Mouse (Mus musculus): ENCODE results near the gene Nisch. TPM values are rescaled to one million over a fixed set of nuclear protein-coding genes. Genes with fewer than 3 reads are reported as not detected.

The Nisch gene
- total RNA-seq, 2 experiments from 2014 or later: 234 to 236 TPM

DNA sequence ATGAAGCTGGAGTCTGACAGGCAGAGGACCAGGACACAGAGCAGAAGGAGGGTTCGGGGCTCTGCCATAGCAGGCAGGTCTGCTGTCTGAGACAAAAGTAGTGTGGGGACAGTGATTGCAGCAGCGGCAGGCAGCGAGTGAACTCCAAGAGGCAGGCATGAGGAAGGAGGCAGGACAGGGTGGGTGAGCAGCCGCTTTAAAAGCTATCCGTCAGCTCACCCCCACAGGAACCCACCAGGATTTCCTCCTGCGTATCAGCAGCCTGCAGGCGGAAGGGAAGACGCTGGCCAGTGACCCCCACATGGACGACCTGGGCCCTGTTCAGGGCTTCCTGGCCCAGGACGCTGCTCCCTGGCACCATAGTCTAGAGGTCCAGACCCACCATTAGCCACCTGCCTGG, 48.3 kb downstream of the Nisch start, which contains the start of gene Stab1:
TSS of gene Stab1 (minus strand) at position 217 of the 400 bp plus-strand sequence.
- DNase-seq: peak; percentile 67 to 68
- intact Hi-C loops (cut with DNase I): no loop called here

DNA sequence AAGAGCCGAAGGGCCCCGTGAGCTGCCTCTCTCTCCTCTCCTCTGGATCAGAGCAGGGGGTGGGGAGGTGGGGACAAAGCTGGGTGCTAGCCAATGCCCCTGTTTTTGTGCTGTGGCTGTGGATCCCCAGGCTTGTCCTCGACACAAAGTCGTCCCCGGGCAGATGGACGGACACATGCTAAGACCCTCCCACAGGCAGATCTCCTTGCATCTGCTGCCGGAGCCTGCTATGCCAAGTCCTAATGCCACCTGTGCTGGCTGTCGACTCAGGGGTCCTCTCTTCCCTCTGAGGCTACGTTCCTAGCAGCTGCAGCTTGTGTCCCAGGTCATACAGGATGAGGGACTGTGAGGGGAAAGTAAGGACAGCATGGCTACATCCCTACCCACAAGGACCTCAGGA, 49.9 kb downstream of the Nisch start:
- no peak for DNase-seq

DNA sequence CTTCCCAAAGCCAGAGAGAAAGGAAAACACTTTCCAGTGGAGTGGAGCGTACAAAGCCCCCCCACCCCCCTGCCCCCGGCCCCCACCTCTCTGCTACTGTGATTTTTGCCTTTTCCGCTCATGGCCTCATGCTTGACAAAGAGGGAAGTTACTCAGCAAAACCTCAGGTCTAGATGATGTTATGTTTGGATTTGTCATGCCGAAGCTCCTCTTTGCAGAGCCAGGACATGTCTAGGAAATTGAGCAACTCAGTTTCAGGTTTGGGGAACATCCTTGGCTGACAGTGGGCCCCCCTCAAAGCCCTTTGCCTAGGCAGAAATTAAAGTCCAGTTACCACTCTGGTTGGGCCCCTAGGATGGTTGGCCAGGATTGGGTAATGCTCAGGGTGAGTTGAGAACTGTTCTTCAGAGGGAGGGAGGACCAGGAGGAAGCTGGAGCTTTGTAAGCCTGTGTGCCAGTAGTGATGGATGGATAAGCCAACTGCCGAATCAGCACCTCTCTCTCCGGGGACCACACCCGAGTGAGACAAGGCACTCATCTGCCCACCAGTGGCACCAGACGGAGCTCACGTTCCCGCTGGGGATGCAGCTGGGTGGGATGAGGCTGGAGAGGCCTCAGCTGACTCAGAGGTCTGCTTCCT, 50.6 kb downstream of the Nisch start:
- DNase-seq: peak; percentile 38 to 43
- intact Hi-C loops (cut with DNase I): loop anchor here (2.0 kb wide), 1 partner anchor 21 kb away; no protein-coding TSS in a partner anchor

More for the DNA sequence above, 49.9 kb downstream of the Nisch start:
- intact Hi-C loops (cut with DNase I): no loop called here

DNA sequence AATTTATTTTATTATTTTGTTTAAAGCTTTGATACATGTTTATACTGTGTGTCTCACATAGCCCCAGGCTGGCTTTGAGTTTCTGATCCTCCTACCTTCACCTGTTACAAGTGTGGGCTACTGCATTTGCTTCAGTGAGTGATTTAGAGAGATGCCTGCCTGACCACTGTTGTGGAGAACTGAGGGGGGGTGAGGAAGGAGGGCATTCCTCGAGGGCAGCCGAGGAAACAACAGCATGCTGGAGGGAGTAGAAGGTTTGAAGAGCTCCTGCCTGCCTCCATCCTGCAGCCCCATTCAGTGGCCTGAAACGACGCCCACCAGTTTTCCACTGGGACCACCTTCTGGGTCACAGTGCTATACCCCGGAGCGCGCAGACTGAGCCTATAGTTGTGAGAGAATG, 51.3 kb downstream of the Nisch start:
- no peak for DNase-seq
- intact Hi-C loops (cut with DNase I): loop anchor here (2.0 kb wide), 1 partner anchor 21 kb away; no protein-coding TSS in a partner anchor

DNA sequence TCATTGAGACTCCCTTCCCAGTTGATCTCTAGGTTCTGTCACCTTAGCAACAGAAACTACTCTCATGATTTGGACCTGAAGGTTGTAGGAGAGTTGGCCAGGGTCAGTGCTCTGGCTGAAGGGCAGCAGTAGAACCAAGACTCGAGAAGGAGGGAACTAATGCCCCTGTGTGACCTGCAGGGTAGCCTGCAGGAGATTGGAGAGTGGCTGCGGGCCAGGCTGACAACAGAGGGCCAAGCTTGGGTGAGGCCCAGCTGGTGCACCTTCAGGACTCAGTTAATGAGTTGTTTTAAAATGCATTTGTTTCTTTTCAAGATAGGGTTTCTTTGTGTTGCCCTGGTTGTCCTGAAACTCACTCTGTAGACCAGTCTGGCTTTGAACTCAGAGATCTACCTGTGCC, 51.7 kb downstream of the Nisch start:
- peak; percentile 68 to 71 for DNase-seq

DNA sequence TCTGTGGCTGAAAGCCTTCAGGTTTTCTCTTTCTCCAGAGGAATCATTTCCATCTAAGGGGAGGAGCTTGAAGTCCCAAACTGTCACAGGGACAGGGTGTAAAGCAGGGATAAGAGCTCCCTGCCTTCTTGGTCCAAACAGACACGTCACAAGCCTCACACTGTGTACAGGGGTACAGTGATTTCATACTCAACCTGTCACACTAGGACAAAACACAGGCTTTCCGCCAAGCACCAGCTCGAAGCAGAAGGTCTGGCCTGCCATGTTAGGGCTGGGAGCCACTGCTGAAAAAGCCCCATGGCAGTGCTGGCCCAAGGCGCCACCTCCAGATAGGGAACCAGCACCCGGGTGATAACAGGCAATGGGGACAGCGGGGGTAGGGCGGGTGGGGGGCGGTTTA, 52.7 kb downstream of the Nisch start:
- intact Hi-C loops (cut with DNase I): loop anchor here (2.0 kb wide), 1 partner anchor 19 kb away; no protein-coding TSS in a partner anchor
- DNase-seq: peak; percentile 47 to 64

More for the DNA sequence above, 51.7 kb downstream of the Nisch start:
- intact Hi-C loops (cut with DNase I): loop anchor here (2.0 kb wide), 1 partner anchor 20 kb away; no protein-coding TSS in a partner anchor

DNA sequence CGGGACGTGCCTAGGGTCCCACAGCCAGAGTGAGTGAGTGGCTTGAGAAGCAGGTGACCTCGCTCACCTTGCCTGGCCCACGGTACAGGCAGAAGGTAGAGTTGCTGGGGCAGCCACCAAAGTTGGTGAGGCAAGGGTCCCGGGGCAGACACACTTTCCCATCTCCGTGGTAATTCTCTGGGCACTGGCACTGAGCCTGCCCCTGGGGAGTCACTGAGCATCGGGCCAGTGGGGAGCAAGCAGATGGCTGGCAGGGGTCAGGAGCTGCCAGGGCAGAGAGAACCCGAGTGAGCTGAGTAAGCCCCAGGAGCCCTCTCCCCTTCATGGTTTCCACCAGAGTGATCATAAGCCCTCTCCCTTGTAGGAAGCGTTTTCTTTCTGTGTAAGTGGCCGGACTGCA, 55.1 kb downstream of the Nisch start:
- intact Hi-C loops (cut with DNase I): loop anchor here (2.0 kb wide), 1 partner anchor 25 kb away; no protein-coding TSS in a partner anchor
- no peak for DNase-seq

DNA sequence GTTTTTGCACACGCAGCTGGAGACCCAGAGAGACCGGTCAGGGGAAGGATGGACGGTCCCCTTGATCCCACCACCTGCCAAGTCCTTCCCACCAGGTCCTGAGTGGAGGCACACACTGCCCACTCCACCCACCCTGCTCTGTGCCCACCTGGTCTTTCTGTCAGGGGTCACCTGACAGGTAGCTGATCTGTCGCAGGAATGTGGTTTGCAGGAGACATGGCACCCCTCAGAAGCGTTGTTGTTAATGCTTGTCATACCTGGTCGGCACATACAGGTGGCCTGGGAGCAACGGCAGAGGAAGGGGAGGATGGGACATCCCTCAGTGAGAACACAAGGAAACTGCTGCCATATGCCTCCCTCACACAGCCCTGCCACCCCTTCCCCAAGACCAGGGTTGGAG, 55.6 kb downstream of the Nisch start:
- DNase-seq: no peak
- intact Hi-C loops (cut with DNase I): loop anchor here (2.0 kb wide), 1 partner anchor 24 kb away; no protein-coding TSS in a partner anchor

DNA sequence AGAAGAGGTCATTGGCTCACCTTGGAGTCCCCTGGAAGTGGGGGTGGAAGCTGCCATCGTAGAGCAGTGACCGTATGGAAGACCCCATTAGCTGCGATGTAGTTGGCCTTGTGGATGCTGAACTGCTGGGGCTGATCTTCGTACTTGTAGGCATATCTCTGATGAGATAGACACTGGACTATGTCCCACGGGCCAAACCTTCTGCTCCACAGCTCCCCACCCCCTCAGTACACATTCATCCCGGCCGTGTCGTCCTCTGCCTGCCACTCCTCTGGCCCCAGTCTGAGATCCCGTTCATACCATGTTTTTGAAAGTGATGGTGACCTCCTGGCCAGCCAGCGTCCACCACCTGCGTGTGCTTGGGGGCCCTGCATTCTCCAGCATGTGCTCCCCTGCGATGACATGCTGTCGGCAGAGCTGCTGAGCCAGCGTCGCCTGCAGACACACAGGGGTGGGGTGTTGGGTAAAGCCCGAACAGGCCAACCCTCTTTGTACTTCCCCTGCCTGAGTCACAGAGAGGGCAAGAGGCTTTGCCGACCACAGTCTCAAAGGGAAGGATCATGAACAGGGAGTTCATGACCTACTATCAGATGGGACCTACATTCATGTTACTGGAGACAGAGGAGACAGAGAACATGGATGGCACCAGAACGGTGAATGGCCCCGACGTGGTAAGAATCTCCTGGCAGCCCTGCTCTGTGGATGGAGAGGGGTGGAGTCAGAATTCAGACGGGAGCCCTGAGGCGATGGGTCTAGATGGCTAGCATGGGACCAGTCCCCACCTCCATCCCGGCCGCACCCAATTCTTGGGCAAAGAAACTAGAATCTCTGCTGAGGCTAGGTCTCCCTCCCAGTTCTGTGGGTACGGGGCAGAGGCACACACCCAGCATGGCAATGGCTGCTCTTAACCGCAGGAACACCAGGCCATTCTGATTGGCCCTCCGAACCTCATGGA, 56.3 kb downstream of the Nisch start:
- DNase-seq: no peak
- intact Hi-C loops (cut with DNase I): loop anchor here (2.0 kb wide), 1 partner anchor 24 kb away; no protein-coding TSS in a partner anchor

DNA sequence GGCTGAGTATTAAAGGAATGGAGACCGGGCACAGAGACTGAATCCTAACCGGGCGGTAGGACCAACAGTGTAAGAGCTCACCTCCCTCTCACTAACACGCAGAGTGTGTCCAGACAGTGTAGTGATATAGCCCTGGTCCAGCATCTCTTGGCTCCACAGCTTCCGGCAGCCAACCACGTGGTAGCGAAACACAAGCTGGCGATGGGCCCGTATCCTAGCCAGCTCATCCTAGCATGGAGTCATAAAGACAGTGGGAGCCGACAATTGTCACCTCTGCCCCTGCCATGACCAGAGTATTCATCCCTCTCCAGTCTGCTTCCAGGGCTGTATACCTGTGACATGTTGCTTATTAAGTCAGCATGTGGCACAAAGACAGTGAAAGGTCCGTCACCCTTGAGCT, 71.1 kb downstream of the Nisch start:
- no peak for DNase-seq
- intact Hi-C loops (cut with DNase I): loop anchor here (2.0 kb wide), 1 partner anchor 19 kb away; no protein-coding TSS in a partner anchor

DNA sequence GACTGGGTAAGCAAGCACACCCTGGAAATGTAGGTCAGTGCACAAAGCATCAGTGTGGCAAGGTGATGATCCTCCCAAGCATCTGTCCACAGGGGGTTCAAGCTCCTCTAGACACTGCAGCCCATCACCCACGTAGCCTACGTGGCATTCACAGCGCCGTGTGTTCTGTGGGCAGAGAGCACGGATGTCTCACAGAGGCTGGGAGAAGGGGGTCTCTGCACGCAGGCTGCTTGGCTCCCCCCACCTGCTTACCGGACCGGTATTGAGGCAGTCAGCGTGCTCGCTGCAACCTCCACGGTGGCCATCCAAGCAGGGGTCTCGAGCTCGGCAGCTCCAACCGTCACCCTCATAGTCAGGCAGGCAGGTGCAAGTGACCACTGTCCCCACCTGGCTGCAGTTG, 75.7 kb downstream of the Nisch start:
- DNase-seq: no peak
- intact Hi-C loops (cut with DNase I): no loop called here

DNA sequence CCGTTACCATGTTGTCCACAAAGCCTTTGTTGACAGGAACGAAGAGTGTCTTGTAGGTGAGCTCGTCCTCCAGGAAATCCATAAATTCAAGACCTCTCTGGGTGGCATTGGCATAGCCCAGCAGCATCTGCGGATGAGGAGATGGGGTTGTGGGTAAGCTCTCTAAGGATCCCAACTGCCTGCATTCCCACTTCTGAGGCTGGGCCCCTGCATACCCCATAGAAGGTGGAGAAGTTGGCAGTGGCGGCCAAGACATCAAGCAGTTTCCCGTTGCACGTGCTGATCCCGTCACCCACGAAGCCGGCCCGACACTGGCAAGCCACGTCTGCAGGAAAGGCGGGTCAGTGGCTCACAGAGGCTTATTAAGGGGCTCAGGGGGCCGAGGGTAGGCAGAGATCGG, 76.6 kb downstream of the Nisch start:
- intact Hi-C loops (cut with DNase I): no loop called here
- no peak for DNase-seq

DNA sequence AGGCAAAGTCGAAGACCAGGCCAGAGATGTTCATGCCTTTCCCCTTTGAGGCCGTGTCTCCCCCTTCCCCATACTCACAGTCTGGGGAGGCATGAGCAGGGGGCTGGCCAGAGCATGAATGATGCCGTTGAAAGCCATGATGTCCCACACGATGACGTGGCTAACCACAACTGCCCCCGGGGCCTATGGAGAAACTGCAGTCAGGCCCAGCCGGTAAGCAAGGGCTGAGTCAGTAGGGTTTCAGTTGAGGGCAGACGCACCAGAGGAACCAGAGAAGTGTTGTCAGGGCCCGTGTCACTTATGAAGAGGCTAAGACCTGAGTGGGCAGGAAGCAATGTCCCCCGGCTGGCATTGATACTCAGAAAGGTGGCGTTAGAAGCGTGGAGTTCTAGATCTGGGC, 77.1 kb downstream of the Nisch start:
- DNase-seq: no peak
- intact Hi-C loops (cut with DNase I): no loop called here

DNA sequence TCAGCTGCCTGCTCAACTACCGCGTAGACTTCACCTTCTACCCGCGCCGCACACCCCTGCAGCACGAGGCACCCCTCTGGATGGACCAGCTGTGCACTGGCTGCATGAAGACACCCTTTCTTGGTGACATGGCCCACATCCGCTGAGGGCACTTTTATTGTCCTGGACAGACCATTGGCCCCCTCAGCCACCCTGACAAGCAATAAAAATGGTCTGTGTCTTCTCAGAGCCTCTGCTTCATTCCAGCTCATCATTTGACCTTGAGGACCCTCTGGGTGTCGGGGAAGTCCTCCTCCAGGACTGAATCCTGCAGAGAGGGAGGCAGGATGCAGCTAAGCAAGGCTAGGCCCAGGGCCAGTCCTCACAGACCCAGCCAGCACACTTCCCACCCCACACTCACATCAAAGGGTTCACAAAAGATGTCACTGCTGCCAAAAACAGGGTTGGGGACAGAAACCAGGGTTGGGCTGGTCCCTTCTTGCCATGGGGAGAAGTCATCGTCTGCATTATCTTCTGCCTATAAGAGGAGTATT, 77.8 kb downstream of the Nisch start:
- no peak for DNase-seq
- intact Hi-C loops (cut with DNase I): no loop called here

DNA sequence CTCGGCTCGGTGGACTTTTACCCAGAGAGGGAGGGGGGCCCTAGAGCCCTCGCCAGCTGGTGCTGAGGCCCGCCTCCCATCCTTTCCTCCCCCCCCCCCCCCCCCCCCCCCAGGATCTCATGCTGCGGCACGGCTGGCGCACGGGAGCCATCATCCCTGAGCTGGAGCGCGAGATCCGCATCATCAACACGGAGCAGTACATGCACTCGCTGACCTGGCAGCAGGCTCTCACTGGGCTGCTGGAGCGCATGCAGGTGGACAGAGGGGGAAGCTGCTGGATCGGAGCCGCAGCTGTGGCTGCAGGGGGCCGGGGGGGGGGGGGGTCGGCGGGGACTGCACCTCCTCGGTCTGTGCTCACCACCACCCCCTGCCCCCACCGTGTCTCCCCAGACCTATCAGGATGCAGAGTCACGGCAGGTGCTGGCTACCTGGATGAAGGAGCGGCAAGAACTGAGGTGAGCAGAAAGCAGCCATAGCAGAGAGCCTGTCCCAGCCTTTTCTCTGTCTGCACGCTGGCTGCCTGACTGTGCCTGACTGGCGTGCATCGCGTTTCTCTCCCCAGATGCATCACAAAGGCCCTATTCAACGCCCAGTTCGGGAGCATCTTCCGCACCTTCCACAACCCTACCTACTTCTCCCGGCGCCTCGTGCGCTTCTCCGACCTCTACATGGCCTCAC, 78.4 kb downstream of the Nisch start:
- intact Hi-C loops (cut with DNase I): no loop called here
- DNase-seq: no peak

DNA sequence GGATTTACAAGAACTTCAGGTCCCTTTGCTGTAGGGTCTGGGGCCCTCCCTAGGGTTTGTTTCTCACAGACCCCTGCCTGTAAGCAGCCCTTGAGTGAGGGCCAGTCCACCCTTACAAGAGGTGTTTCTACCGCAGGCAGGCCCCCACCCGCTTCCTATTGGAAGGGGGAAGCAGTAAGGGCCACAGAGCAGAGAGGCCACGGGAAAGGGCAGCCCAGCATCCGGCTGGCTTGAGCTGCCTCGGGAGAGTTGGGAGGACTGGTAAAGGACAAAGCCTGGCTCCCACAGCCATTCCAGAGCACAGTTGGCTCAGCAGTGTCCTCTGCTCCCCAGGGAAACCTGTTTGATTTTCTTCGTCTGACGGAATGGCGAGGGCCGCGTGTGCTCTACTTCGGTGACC, 79.0 kb downstream of the Nisch start:
- DNase-seq: peak in 1 of 2 experiments; percentile 51
- intact Hi-C loops (cut with DNase I): loop anchor here (2.0 kb wide), 1 partner anchor 23 kb away; no protein-coding TSS in a partner anchor

DNA sequence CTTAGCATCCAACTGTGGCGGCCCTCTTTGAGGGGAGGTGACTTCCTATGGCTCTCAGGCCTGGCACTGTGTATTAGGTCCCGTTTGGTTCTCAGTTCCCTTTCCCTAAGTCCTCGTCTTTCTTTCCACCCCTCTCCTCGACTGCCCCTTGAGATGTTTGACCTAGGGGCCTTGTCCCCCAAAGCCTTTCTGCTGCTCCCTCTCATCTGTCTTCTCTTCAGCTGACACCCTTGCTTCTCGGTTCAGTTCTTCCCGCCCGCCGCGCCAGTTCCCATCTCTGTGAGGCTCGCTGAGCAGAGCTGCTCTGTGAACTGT, 79.5 kb downstream of the Nisch start:
- DNase-seq: no peak

DNA sequence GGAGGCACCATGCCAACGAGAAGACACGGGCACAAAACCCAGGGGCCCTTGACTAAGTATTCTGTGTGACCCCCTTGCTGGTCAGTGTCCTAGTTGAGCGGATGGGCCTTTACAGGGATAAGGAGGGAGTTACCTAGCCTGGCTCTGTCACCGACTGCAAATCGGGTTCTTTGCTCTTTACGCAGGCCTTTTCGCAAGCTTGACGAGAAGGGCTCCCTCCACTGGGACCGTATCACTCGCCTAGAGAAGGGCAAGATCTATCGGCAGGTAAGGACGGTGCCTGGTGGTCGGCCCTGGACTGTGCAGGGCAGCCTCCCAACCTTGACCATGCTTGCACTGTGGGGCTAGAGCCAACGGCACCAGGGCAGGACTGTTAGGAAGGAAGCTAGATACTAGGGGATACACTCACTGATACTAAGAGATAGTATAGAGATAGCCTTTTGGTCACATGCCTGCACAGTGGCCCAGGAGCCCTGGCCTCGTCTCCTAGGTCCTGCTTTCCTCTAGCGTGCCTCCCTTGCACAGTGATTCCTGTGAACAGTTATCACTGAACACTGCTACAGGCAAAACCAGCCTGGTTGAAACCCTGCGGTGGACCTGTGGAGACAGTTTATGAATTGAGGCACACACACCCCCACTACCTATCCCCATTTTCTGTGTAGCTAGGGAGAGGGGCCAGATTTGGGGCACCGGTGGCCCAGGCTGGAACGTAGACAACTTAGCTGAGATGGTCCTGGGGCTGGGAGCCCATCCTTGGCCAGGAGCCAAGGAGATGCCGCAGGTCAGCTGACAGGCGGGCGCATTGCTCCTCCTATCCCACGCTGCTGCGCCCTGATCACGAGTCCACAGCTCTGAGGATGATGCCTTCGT, 80.1 kb downstream of the Nisch start:
- intact Hi-C loops (cut with DNase I): loop anchor here (2.0 kb wide), 1 partner anchor 24 kb away; no protein-coding TSS in a partner anchor

More for the DNA sequence above, 79.5 kb downstream of the Nisch start:
- intact Hi-C loops (cut with DNase I): loop anchor here (2.0 kb wide), 1 partner anchor 24 kb away; no protein-coding TSS in a partner anchor

More for the DNA sequence above, 80.1 kb downstream of the Nisch start:
- DNase-seq: no peak
